Mouse (Mus musculus) liver, postnatal 0 days (tissue): ENCODE results near the gene Hist1h2an.

Experiments
- CTCF ChIP-seq: sonication (generic); IDR thresholded peaks from 2 replicates; pipeline ENCODE4 v1.5.1; 2016; ENCODE audit warnings: antibody characterized with exemption, low read depth
- EP300 ChIP-seq: IDR thresholded peaks from 2 replicates; pipeline ENCODE4 v1.6.1; 2016; ENCODE audit warnings: antibody characterized with exemption, low read depth, mild to moderate bottlenecking

GRCm38 (mm10) chr13:21786189-21786898 lies 674 bp downstream of the Hist1h2an start:
- TF ChIP-seq CTCF (peak; percentile 15; the same call in 1 of the 2 replicates), EP300 (no peak)
